Mouse (Mus musculus) activated CD4-positive, CD25-positive, alpha-beta regulatory T cell, adult 4 months (primary cell): ENCODE results near the gene Ugt1a5. TPM values are rescaled to one million over a fixed set of nuclear protein-coding genes. Genes with fewer than 3 reads are reported as not detected.
"Not testable (repeated sequence)": the region's sequence is repeated elsewhere in the genome, so short reads cannot be mapped to it uniquely, and the experiment has no call there.

Experiments
- ATAC-seq: one replicate; pipeline ENCODE4 v1.8.0; 2017
- polyA plus RNA-seq, 2 experiments: library from polyadenylated mRNA; unstranded; fragments of 100-300 nt; shearing (Covaris generic); gene quantifications; one replicate each; pipeline ENCODE4 v1.2.1; 2017

Gene Ugt1a5
- polyA plus RNA-seq, 2 experiments from 2014 or later, result not detected

GRCm38 (mm10) chr1:88199996-88200395 is 34.2 kb downstream of the Ugt1a5 start:
- no peak for ATAC-seq

- no peak for ATAC-seq
These were observed 34.6 kb downstream of the Ugt1a5 start, which contains the start of gene Ugt1a2 for GRCm38 (mm10) chr1:88200456-88200855. TSS of gene Ugt1a2 (plus strand) at chr1:88200601.

GRCm38 (mm10) chr1:88205294-88205922 is 39.6 kb downstream of the Ugt1a5 start, which contains the start of gene Dnajb3:
TSS of gene Dnajb3 (minus strand) at chr1:88205782.
- peak; percentile 77 for ATAC-seq

GRCm38 (mm10) chr1:88206843-88207479 is 41.1 kb downstream of the Ugt1a5 start:
- no peak for ATAC-seq

- ATAC-seq, result no peak
These were observed 46.0 kb downstream of the Ugt1a5 start, which contains the start of gene Ugt1a1 for GRCm38 (mm10) chr1:88211812-88212211. TSS of gene Ugt1a1 (plus strand) at chr1:88211959.

GRCm38 (mm10) chr1:88212341-88213045 is 46.7 kb downstream of the Ugt1a5 start:
- no peak for ATAC-seq

- ATAC-seq, result no peak
These were observed 47.2 kb downstream of the Ugt1a5 start for GRCm38 (mm10) chr1:88213061-88213460.

GRCm38 (mm10) chr1:88213766-88214461 is 48.1 kb downstream of the Ugt1a5 start:
- ATAC-seq, result no peak

GRCm38 (mm10) chr1:88214462-88214952 is 48.7 kb downstream of the Ugt1a5 start:
- no peak for ATAC-seq

GRCm38 (mm10) chr1:88215466-88216380 is 49.9 kb downstream of the Ugt1a5 start:
- ATAC-seq, result no peak

- no peak for ATAC-seq
These were observed 50.7 kb downstream of the Ugt1a5 start for GRCm38 (mm10) chr1:88216551-88216950.

- no peak for ATAC-seq
These were observed 51.3 kb downstream of the Ugt1a5 start for GRCm38 (mm10) chr1:88217144-88217543.

- no peak for ATAC-seq
These were observed 51.8 kb downstream of the Ugt1a5 start for GRCm38 (mm10) chr1:88217576-88217975.

GRCm38 (mm10) chr1:88218051-88218450 is 52.2 kb downstream of the Ugt1a5 start:
- ATAC-seq, result no peak

GRCm38 (mm10) chr1:88218591-88218990 is 52.8 kb downstream of the Ugt1a5 start:
- ATAC-seq, result no peak

- ATAC-seq, result no peak
These were observed 53.2 kb downstream of the Ugt1a5 start for GRCm38 (mm10) chr1:88219054-88219453.

- no peak for ATAC-seq
These were observed 54.5 kb downstream of the Ugt1a5 start for GRCm38 (mm10) chr1:88220336-88220735.

GRCm38 (mm10) chr1:88222216-88222615 is 56.4 kb downstream of the Ugt1a5 start:
- ATAC-seq, result no peak

GRCm38 (mm10) chr1:88223011-88223515 is 57.3 kb downstream of the Ugt1a5 start:
- ATAC-seq, result not testable (repeated sequence)

GRCm38 (mm10) chr1:88223591-88223990 is 57.8 kb downstream of the Ugt1a5 start:
- no peak for ATAC-seq

GRCm38 (mm10) chr1:88224029-88224776 is 58.4 kb downstream of the Ugt1a5 start:
- no peak for ATAC-seq
